Mouse (Mus musculus): ENCODE measurements around the gene Tbxas1. TPM values are rescaled to one million over a fixed set of nuclear protein-coding genes. Genes with fewer than 3 reads are reported as not detected.

Gene Tbxas1
- polyA plus RNA-seq, 1 experiment from 2014 or later, result 1.5 TPM

DNA sequence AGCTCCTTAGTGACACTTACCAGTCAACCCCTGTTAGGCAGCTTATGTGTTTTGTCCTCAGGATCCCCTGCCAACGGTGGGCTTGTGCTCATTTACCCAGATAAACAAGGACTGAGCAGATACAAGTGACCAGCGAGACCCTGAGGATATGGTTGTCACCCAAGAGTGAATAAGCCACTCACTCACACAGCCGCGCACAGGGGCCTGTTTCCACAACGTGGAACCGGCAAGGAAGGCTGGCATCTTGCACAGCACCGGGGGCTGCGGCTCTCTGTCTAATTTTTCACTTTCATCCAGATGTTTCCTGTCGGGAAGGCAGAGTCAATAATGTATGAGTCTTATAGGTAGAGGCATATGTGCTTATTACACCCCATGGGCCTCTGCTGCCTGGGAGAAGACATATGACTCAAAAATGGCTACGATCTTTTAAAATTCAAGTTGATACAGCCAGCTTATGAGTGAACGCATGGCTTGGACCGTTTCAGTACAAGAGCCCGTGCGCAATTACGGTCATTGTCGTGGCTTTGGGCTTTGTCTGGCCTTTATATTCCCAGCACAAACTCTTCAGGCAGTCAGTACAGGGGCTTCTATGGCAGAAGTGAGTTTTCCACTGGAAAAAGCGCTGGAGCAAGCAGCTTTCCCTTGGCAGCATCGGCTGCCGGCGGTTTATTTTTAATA, 130.2 kb downstream of the Tbxas1 start:
- DNase-seq (ENCODE audit: low spot score), result no peak
- H3K4me2 ChIP-seq (ENCODE audit: low read depth, low read length, severe bottlenecking), result no peak overlapping the region
- H3K4me1 ChIP-seq (replicated peaks; ENCODE audit: control insufficient read depth, insufficient read depth, low read length), result peaks cover 4% of the 10 kb centered on the region; the same call in 1 of the 2 replicates
- no peak overlapping the region for H3K4me3 ChIP-seq (ENCODE audit: low read depth, low read length)
- H3K9me3 ChIP-seq (ENCODE audit: control insufficient read depth, low read length), result no peaks in the 10 kb centered on the region
- WGBS, result 76% methylated on average over 20 of the region's 20 CpGs
- no peak for ATAC-seq (replicated peaks; ENCODE audit: low FRiP score)
- no peaks in the 10 kb centered on the region for H3K36me3 ChIP-seq (ENCODE audit: control insufficient read depth, insufficient read depth, low read length)
- H3K27ac ChIP-seq (ENCODE audit: low read depth, low read length), result no peak overlapping the region
- no peak overlapping the region for H3K9ac ChIP-seq (ENCODE audit: low read length)
- H3K27me3 ChIP-seq (ENCODE audit: control insufficient read depth, insufficient read depth, low read length), result no peaks in the 10 kb centered on the region

DNA sequence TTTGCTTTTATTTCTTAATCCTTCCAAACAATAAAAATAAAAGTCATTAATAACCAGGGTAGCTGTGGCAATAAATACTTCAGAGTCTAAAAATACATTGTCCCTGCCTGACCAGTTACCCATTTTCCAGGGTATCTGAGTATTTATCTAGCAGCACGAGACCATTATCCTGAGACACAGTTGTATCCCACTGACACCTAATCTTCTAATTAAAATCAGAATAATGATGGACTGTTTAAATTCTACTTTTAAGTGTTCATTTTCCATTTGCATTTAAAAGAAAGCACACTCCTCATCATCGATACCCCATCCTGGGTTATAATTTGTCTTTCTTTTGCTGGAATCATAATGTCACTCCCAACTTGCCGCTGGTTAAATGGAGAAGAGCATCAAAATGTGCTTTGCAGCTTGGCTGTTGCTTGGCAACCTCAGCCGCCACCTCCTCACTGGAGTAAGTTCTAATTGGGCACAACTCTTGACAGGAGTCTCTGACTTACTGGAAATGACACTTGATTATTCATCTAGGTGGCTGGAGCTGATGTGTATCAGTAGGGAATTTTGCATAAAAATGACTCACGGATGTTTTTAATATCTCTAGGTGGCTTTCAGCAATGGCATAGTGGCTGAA, 130.9 kb downstream of the Tbxas1 start:
- peak; percentile 61 for DNase-seq (ENCODE audit: low spot score)
- WGBS, result 44% methylated on average over 5 of the region's 5 CpGs
- 0 out of 2 replicates have a peak, but pooled peaks have one; percentile 36 for ATAC-seq (replicated peaks; ENCODE audit: low FRiP score)
- no peak overlapping the region for H3K27ac ChIP-seq (ENCODE audit: low read depth, low read length)
- no peak overlapping the region for H3K9ac ChIP-seq (ENCODE audit: low read length)
- no peaks in the 10 kb centered on the region for H3K27me3 ChIP-seq (ENCODE audit: control insufficient read depth, insufficient read depth, low read length)
- H3K9me3 ChIP-seq (ENCODE audit: control insufficient read depth, low read length), result no peaks in the 10 kb centered on the region
- H3K4me2 ChIP-seq (ENCODE audit: low read depth, low read length, severe bottlenecking), result no peak overlapping the region
- H3K36me3 ChIP-seq (ENCODE audit: control insufficient read depth, insufficient read depth, low read length), result no peaks in the 10 kb centered on the region
- peaks cover 4% of the 10 kb centered on the region; the same call in 1 of the 2 replicates for H3K4me1 ChIP-seq (replicated peaks; ENCODE audit: control insufficient read depth, insufficient read depth, low read length)
- H3K4me3 ChIP-seq (ENCODE audit: low read depth, low read length), result no peak overlapping the region

DNA sequence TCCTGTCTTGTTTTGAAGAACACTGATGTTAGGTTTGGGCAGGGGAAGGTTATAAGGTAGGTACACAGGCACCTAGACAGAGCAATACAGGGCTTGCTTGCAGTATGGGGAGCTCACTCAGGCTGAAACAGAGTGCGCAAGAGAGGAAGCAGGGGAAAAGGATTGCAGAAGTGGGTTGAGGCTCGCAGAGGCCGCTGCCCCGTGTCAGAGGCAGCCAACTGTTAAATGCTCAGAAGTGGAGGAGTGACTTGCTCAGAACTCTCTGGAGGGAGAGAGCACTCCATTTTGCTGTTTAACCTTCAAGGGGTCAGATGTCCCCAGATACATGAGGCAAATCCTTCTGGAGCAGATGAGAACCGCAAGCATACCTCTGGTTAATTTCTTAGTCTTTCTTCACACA, 132.0 kb downstream of the Tbxas1 start:
- H3K27ac ChIP-seq (ENCODE audit: low read depth, low read length), result no peak overlapping the region
- H3K9ac ChIP-seq (ENCODE audit: low read length), result no peak overlapping the region
- 73% methylated on average over 5 of the region's 5 CpGs for WGBS
- DNase-seq (ENCODE audit: low spot score) (no peak), ATAC-seq (replicated peaks; ENCODE audit: low FRiP score) (no peak)
- no peaks in the 10 kb centered on the region for H3K36me3 ChIP-seq (ENCODE audit: control insufficient read depth, insufficient read depth, low read length)
- H3K9me3 ChIP-seq (ENCODE audit: control insufficient read depth, low read length), result no peaks in the 10 kb centered on the region
- H3K4me2 ChIP-seq (ENCODE audit: low read depth, low read length, severe bottlenecking), result no peak overlapping the region
- H3K4me1 ChIP-seq (replicated peaks; ENCODE audit: control insufficient read depth, insufficient read depth, low read length), result peaks cover 4% of the 10 kb centered on the region; the same call in 1 of the 2 replicates
- no peaks in the 10 kb centered on the region for H3K27me3 ChIP-seq (ENCODE audit: control insufficient read depth, insufficient read depth, low read length)
- H3K4me3 ChIP-seq (ENCODE audit: low read depth, low read length), result no peak overlapping the region

DNA sequence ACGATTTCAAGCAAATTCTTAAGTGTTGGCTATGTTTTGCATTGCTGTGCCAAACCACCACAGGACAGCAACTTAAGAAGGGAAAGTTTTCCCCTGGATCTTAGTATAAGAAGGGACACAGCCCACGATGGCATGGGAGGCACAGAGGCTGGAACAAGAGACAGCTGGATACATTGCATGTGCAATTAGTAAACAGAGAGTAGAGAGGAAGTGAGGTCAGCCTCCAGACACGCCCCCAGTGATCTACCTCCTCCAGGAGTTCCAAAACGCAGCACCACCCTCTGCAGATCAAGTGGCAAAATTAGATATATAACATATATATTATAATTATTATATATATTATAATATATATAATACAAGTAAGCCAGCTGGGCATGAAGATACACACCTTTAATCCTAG, 132.9 kb downstream of the Tbxas1 start:
- ATAC-seq (replicated peaks; ENCODE audit: low FRiP score) (no peak), DNase-seq (ENCODE audit: low spot score) (no peak)
- H3K9ac ChIP-seq (ENCODE audit: low read length), result no peak overlapping the region
- H3K4me3 ChIP-seq (ENCODE audit: low read depth, low read length), result no peak overlapping the region
- H3K9me3 ChIP-seq (ENCODE audit: control insufficient read depth, low read length), result peaks cover 3% of the 10 kb centered on the region; the same call in 1 of the 2 replicates
- no peak overlapping the region for H3K4me2 ChIP-seq (ENCODE audit: low read depth, low read length, severe bottlenecking)
- 80% methylated on average over 4 of the region's 4 CpGs for WGBS
- H3K36me3 ChIP-seq (ENCODE audit: control insufficient read depth, insufficient read depth, low read length), result no peaks in the 10 kb centered on the region
- H3K4me1 ChIP-seq (replicated peaks; ENCODE audit: control insufficient read depth, insufficient read depth, low read length), result peaks cover 4% of the 10 kb centered on the region; the same call in 1 of the 2 replicates
- H3K27me3 ChIP-seq (ENCODE audit: control insufficient read depth, insufficient read depth, low read length), result no peaks in the 10 kb centered on the region
- H3K27ac ChIP-seq (ENCODE audit: low read depth, low read length), result no peak overlapping the region

DNA sequence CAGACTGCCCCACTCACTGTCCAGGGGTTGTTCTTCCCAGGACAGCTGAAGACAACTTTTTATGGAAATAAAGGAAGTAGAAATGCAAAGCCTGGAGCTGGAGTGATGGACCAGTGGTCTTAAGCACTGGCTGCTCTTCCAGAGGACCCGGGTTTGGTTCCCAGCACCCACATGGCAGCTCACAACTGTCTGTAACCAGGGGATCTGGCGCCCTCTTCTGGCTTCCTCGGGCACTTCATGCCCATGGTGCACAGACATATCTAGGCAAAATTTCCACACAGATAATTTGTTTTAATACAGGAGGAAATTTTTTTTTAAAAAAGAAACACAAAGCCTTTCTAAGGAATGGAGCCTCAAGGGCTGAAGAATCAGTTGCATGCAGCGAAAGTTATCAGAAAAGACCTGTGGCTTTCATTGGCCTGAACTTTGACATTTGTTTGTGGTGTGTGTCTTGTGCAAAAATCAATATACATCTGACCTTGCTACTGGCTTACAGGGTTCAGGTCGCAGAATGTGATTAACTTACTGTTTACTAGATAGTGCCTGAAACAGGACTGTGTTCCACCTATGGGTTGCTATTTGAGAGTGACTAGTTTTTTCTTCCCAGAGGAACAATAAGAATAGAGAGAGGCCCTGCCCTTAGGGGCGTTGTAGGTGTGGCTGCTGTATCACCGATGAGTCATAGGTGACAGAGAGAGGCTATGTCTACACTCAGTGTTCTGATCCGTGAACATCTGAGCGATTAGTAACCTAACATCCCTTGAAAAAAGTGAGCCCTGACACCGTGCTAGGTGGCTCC, 138.0 kb downstream of the Tbxas1 start:
- no peak overlapping the region for H3K4me2 ChIP-seq (ENCODE audit: low read depth, low read length, severe bottlenecking)
- no peaks in the 10 kb centered on the region for H3K4me1 ChIP-seq (replicated peaks; ENCODE audit: control insufficient read depth, insufficient read depth, low read length)
- H3K9me3 ChIP-seq (ENCODE audit: control insufficient read depth, low read length), result peaks cover 3% of the 10 kb centered on the region; the same call in 1 of the 2 replicates
- H3K4me3 ChIP-seq (ENCODE audit: low read depth, low read length), result no peak overlapping the region
- H3K36me3 ChIP-seq (ENCODE audit: control insufficient read depth, insufficient read depth, low read length), result no peaks in the 10 kb centered on the region
- DNase-seq (ENCODE audit: low spot score), result no peak
- 89% methylated on average over 10 of the region's 10 CpGs for WGBS
- no peaks in the 10 kb centered on the region for H3K27me3 ChIP-seq (ENCODE audit: control insufficient read depth, insufficient read depth, low read length)
- H3K27ac ChIP-seq (ENCODE audit: low read depth, low read length), result no peak overlapping the region
- no peak for ATAC-seq (replicated peaks; ENCODE audit: low FRiP score)
- H3K9ac ChIP-seq (ENCODE audit: low read length), result no peak overlapping the region

DNA sequence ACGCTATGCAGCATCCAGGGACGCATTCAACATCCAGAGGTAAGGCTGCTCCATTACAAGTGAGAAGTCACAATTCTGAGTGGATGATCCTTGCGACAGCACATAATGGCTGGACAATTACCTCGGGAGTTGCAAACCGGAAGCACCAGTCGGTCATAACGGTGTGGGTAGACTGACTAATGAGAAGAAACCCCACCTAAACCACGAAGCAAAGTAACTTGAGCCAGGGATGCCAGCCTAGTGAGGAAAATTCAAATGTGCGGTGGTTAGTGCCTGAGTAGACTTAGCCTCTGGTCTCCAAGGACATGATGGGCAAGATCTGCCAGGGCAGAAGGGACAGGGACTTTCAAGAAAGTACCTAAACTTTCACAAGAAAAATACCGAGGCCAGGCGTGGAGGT, 142.7 kb downstream of the Tbxas1 start:
- Histone ChIP-seq H3K27me3 (ENCODE audit: control insufficient read depth, insufficient read depth, low read length) (no peaks in the 10 kb centered on the region), H3K27ac (ENCODE audit: low read depth, low read length) (no peak overlapping the region), H3K9ac (ENCODE audit: low read length) (no peak overlapping the region), H3K9me3 (ENCODE audit: control insufficient read depth, low read length) (peaks cover 2% of the 10 kb centered on the region; the same call in 1 of the 2 replicates), H3K4me2 (ENCODE audit: low read depth, low read length, severe bottlenecking) (no peak overlapping the region), H3K4me3 (ENCODE audit: low read depth, low read length) (no peak overlapping the region), H3K4me1 (replicated peaks; ENCODE audit: control insufficient read depth, insufficient read depth, low read length) (no peaks in the 10 kb centered on the region), H3K36me3 (ENCODE audit: control insufficient read depth, insufficient read depth, low read length) (no peaks in the 10 kb centered on the region)
- WGBS, result 93% methylated on average over 11 of the region's 11 CpGs
- DNase-seq (ENCODE audit: low spot score) (no peak), ATAC-seq (replicated peaks; ENCODE audit: low FRiP score) (no peak)

DNA sequence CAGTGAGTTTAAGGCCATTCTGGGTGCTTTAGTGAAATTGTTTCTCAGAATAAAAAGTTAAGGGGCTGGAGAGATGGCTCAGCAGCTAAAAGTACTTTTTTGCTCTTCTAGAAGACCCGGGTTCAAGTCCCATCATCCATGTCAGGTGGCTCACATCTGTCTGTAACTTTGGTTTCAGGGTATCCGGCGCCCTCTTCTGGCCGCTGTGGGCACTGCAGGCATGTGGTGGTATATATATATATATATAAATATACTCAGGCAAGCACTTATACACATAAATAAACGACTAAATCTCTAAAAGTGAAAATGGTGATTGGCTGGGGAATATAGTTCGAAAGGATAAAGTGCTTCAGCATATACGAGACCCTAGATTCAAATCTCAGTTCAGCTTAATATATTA, 143.6 kb downstream of the Tbxas1 start:
- Histone ChIP-seq H3K4me1 (replicated peaks; ENCODE audit: control insufficient read depth, insufficient read depth, low read length) (no peaks in the 10 kb centered on the region), H3K36me3 (ENCODE audit: control insufficient read depth, insufficient read depth, low read length) (no peaks in the 10 kb centered on the region), H3K9me3 (ENCODE audit: control insufficient read depth, low read length) (no peaks in the 10 kb centered on the region), H3K27ac (ENCODE audit: low read depth, low read length) (no peak overlapping the region), H3K4me3 (ENCODE audit: low read depth, low read length) (no peak overlapping the region), H3K4me2 (ENCODE audit: low read depth, low read length, severe bottlenecking) (no peak overlapping the region), H3K9ac (ENCODE audit: low read length) (no peak overlapping the region), H3K27me3 (ENCODE audit: control insufficient read depth, insufficient read depth, low read length) (no peaks in the 10 kb centered on the region)
- 74% methylated on average over 7 of the region's 7 CpGs for WGBS
- ATAC-seq (replicated peaks; ENCODE audit: low FRiP score) (no peak), DNase-seq (ENCODE audit: low spot score) (no peak)

DNA sequence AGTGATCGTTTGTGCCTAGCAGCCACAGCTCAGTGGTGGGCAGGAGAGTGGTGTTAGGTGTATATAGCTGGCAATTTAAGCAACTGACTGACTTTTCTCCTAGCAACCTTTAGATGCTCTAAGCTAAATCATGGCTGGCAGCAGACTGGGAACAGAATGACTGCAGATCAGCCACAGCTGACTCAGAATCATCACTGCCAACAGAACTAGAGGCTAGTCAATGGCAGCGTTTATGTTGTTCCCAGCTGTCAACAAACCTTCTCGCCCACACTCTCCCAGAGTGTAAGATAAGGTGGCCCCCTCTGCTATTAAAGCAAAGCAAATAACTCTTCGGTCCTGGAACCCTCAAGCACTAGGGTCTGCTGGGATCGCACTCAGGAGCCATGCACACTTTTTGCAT, 144.0 kb downstream of the Tbxas1 start:
- H3K9me3 ChIP-seq (ENCODE audit: control insufficient read depth, low read length), result no peaks in the 10 kb centered on the region
- DNase-seq (ENCODE audit: low spot score) (no peak), ATAC-seq (replicated peaks; ENCODE audit: low FRiP score) (no peak)
- no peak overlapping the region for H3K4me2 ChIP-seq (ENCODE audit: low read depth, low read length, severe bottlenecking)
- no peak overlapping the region for H3K4me3 ChIP-seq (ENCODE audit: low read depth, low read length)
- no peaks in the 10 kb centered on the region for H3K27me3 ChIP-seq (ENCODE audit: control insufficient read depth, insufficient read depth, low read length)
- H3K4me1 ChIP-seq (replicated peaks; ENCODE audit: control insufficient read depth, insufficient read depth, low read length), result no peaks in the 10 kb centered on the region
- 89% methylated on average over 5 of the region's 5 CpGs for WGBS
- no peak overlapping the region for H3K27ac ChIP-seq (ENCODE audit: low read depth, low read length)
- no peaks in the 10 kb centered on the region for H3K36me3 ChIP-seq (ENCODE audit: control insufficient read depth, insufficient read depth, low read length)
- H3K9ac ChIP-seq (ENCODE audit: low read length), result no peak overlapping the region
